Mouse (Mus musculus): Measurements from ENCODE around the gene Kmt2d.

GRCm38 (mm10) chr15:98832161-98833058 is 38.6 kb downstream of the Kmt2d start:
- TF ChIP-seq CTCF (IDR thresholded peaks at IDR 0.05; ENCODE audit: low read depth) = no peak
- TF ChIP-seq EP300 (IDR thresholded peaks at IDR 0.05; ENCODE audit: low read depth) = no peak
